Mouse (Mus musculus): Measurements from ENCODE around the gene Tmem53. TPM values are rescaled to one million over a fixed set of nuclear protein-coding genes. Genes with fewer than 3 reads are reported as not detected.

Gene Tmem53
- total and polyA plus RNA-seq, 3 experiments = 0.65 to 1.3 TPM; not detected in 1

DNA sequence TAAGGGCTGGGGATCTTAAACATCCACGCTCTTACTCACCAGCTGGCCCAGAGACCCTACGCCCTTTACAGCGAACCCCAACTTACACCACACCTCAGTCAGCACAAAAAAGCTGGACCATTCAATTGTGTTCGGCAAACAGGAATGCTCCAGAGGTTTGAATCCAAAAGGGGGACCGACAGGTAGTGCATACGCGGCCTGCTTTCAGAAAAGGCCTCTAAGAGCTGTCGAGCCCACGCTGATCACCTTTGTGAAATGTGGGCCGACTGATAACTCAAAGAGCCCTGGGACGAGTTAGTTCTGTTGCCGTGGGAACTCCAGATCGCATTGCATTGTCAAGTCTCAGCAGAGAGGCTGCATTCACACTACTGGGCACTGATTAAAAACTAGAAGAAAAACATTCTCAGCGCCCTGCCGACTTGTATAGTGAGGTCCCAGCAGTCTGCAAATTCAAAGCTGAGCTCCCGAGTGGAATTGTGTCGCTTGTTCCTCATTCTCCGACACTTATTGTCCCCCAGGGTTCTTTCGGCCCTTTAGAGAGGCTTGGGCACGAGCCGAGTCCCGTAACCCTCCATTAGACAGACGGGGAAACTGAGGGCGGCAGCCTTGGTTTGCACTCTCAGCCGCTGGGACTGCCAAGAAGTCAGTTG is 36.7 kb downstream of the Tmem53 start:
- Histone ChIP-seq H3K4me1 (ENCODE audit: control insufficient read depth in 1 of 2, insufficient read depth in 2 of 2, low read length in 2 of 2) (peaks cover 3 to 14% of the 10 kb centered on the region in 2 experiments), H3K27ac (ENCODE audit: control insufficient read depth, low read depth, low read length) (peak overlapping the region; percentile 75), H3K36me3 (ENCODE audit: control insufficient read depth in 1 of 2, insufficient read depth in 2 of 2, low read length in 2 of 2) (peaks cover 2 to 6% of the 10 kb centered on the region in 2 experiments; a peak in 2 of 4 replicates), H3K4me3 (ENCODE audit: control insufficient read depth in 1 of 2, insufficient read depth in 1 of 2, low read depth in 2 of 2, low read length in 2 of 2) (peak overlapping the region; percentile 89 to 93), H3K9me3 (replicated peaks; ENCODE audit: insufficient read depth, low read length) (no peaks in the 10 kb centered on the region), H3K27me3 (ENCODE audit: control insufficient read depth in 1 of 2, insufficient read depth in 2 of 2, low read length in 2 of 2) (no peaks in the 10 kb centered on the region), H3K79me2 (ENCODE audit: control insufficient read depth, insufficient read depth, low read length, poor library complexity) (peaks cover 18% of the 10 kb centered on the region), H3K9ac (ENCODE audit: control insufficient read depth, low read depth, low read length, poor library complexity, severe bottlenecking) (peak overlapping the region; percentile 90)
- no peak for TF ChIP-seq CHD2 (IDR thresholded peaks at IDR 0.05; ENCODE audit: low read length)
- TF ChIP-seq ZKSCAN1 (IDR thresholded peaks at IDR 0.05; ENCODE audit: low read depth, low read length) = no peak
- 0 out of 2 replicates have a peak, but pooled peaks have one; percentile 36 for TF ChIP-seq ZMIZ1 (IDR thresholded peaks at IDR 0.05; ENCODE audit: low read depth, low read length)
- TF ChIP-seq ZNF384 (IDR thresholded peaks at IDR 0.05; ENCODE audit: low read depth, low read length) = no peak
- TF ChIP-seq BHLHE40 (IDR thresholded peaks at IDR 0.05; ENCODE audit: borderline replicate concordance, low read depth, low read length) = no peak
- 0 out of 2 replicates have a peak, but pooled peaks have one; percentile 21 for TF ChIP-seq CHD1 (IDR thresholded peaks at IDR 0.05; ENCODE audit: low read depth, low read length)
- peak; percentile 14; the same call in 1 of the 2 replicates for TF ChIP-seq TAL1 (IDR thresholded peaks at IDR 0.05; ENCODE audit: low read length)
- TF ChIP-seq HCFC1 (IDR thresholded peaks at IDR 0.05; ENCODE audit: low read depth, low read length) = 0 out of 2 replicates have a peak, but pooled peaks have one; percentile 17
- TF ChIP-seq SIN3A (IDR thresholded peaks at IDR 0.05; ENCODE audit: low read length) = peak; percentile 42
- peak; percentile 73 for DNase-seq (ENCODE audit: low read depth, low spot score)

DNA sequence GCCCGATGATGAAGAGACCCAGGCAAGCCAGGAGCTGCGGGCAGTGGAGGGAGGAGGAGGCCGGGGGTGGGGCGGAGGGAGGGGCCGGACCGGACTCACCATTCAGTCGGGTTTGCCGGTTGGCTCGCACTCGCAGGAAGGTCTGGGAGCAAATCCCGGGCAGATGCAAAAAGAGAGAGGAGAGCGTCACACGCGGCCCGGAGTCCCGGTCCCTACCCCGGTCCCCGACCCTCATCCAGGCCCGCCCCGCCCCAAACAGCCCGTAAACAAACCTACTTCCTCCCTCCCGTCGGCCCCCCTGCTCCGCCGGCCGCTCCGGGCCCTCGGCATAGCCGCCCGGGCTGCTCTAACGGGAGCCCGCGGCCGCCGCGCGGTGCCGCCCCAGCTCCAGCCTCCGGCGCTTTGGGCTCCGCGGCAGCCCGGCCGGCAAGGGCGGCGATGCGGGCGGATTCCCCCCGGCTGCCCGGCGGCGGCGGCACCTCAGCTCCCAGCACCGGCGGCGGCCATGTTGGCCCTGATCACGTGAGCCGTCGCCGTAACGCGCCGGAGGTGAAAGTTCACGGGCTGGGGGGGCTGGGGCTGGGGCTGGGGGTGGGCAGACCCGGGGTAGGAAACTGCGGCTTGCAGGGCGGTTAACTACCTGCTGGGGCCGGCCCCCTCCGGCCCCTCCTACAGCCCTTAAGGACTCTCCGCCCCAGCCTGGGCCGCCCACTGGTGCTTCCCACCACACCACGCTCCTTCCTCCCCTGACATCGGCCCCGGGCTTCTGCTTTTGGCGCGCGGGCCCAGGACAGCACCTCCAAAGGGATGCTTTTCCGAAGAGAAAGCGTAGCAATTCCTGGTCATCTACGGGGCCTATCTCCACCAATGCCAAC is 37.4 kb downstream of the Tmem53 start:
- DNase-seq (ENCODE audit: low read depth, low spot score) = peak; percentile 93
- peak overlapping the region; percentile 76 for H3K27ac ChIP-seq (ENCODE audit: control insufficient read depth, low read depth, low read length)
- peak overlapping the region; percentile 90 for H3K9ac ChIP-seq (ENCODE audit: control insufficient read depth, low read depth, low read length, poor library complexity, severe bottlenecking)
- H3K4me3 ChIP-seq (ENCODE audit: control insufficient read depth in 1 of 2, insufficient read depth in 1 of 2, low read depth in 2 of 2, low read length in 2 of 2) = peak overlapping the region; percentile 89 to 93
- peaks cover 3 to 14% of the 10 kb centered on the region in 2 experiments for H3K4me1 ChIP-seq (ENCODE audit: control insufficient read depth in 1 of 2, insufficient read depth in 2 of 2, low read length in 2 of 2)
- peaks cover 2 to 6% of the 10 kb centered on the region in 2 experiments; a peak in 2 of 4 replicates for H3K36me3 ChIP-seq (ENCODE audit: control insufficient read depth in 1 of 2, insufficient read depth in 2 of 2, low read length in 2 of 2)
- no peaks in the 10 kb centered on the region for H3K9me3 ChIP-seq (replicated peaks; ENCODE audit: insufficient read depth, low read length)
- H3K27me3 ChIP-seq (ENCODE audit: control insufficient read depth in 1 of 2, insufficient read depth in 2 of 2, low read length in 2 of 2) = no peaks in the 10 kb centered on the region
- peak in 1 of 2 experiments; percentile 66; a peak in 2 of 4 replicates for TF ChIP-seq USF2 (IDR thresholded peaks at IDR 0.05; ENCODE audit: borderline replicate concordance in 1 of 2, insufficient read depth in 1 of 2, low read depth in 1 of 2, low read length in 2 of 2)
- TF ChIP-seq KAT2A (conservative IDR thresholded peaks at IDR 0.05; ENCODE audit: low read depth, low read length) = no peak
- TF ChIP-seq SMC3 (IDR thresholded peaks at IDR 0.05; ENCODE audit: low read depth, low read length) = no peak
- no peak for TF ChIP-seq MEF2A (IDR thresholded peaks at IDR 0.05; ENCODE audit: extremely low read depth, insufficient replicate concordance, low read depth, low read length, poor library complexity, severe bottlenecking)
- TF ChIP-seq NELFE (IDR thresholded peaks at IDR 0.05; ENCODE audit: low read depth, low read length) = peak; percentile 65
- TF ChIP-seq TBP (IDR thresholded peaks at IDR 0.05; ENCODE audit: low read depth, low read length) = peak; percentile 41; the same call in 1 of the 2 replicates
- TF ChIP-seq SIN3A (IDR thresholded peaks at IDR 0.05; ENCODE audit: low read length) = peak; percentile 3
- 0 out of 2 replicates have a peak, but pooled peaks have one; percentile 24 for TF ChIP-seq TCF12 (IDR thresholded peaks at IDR 0.05; ENCODE audit: low read depth, low read length)
- no peak for TF ChIP-seq ZC3H11A (IDR thresholded peaks at IDR 0.05; ENCODE audit: low read depth, low read length)
- peak; percentile 37; the same call in 1 of the 2 replicates for TF ChIP-seq ELF1 (IDR thresholded peaks at IDR 0.05; ENCODE audit: low read depth, low read length)
- TF ChIP-seq MXI1 (IDR thresholded peaks at IDR 0.05; ENCODE audit: low read depth, low read length) = peak; percentile 73
- 0 out of 2 replicates have a peak, but pooled peaks have one; percentile 70 for TF ChIP-seq MAX (IDR thresholded peaks at IDR 0.05; ENCODE audit: low read length)
- TF ChIP-seq CHD1 (IDR thresholded peaks at IDR 0.05; ENCODE audit: low read depth, low read length) = no peak
- peak; percentile 74; the same call in 1 of the 2 replicates for TF ChIP-seq BHLHE40 (IDR thresholded peaks at IDR 0.05; ENCODE audit: borderline replicate concordance, low read depth, low read length)
- peak; percentile 92 for TF ChIP-seq USF1 (IDR thresholded peaks at IDR 0.05; ENCODE audit: low read depth, low read length)
- TF ChIP-seq POLR2A (IDR thresholded peaks at IDR 0.05; ENCODE audit: control insufficient read depth in 1 of 2, insufficient read depth in 1 of 2, low read depth in 1 of 2, low read length in 2 of 2, poor library complexity in 1 of 2) = peak; percentile 70 to 74
- TF ChIP-seq GABPA (IDR thresholded peaks at IDR 0.05; ENCODE audit: low read depth, low read length) = no peak
- TF ChIP-seq ZKSCAN1 (IDR thresholded peaks at IDR 0.05; ENCODE audit: low read depth, low read length) = no peak
- no peak for TF ChIP-seq POLR2AphosphoS5 (IDR thresholded peaks at IDR 0.05; ENCODE audit: borderline replicate concordance, low read depth, low read length)
- TF ChIP-seq EP300 (IDR thresholded peaks at IDR 0.05; ENCODE audit: low read depth in 1 of 2, low read length in 2 of 2) = no peak
- TF ChIP-seq HCFC1 (IDR thresholded peaks at IDR 0.05; ENCODE audit: low read depth, low read length) = peak; percentile 79
- peak; percentile 55; the same call in 1 of the 2 replicates for TF ChIP-seq MAZ (IDR thresholded peaks at IDR 0.05; ENCODE audit: low read depth, low read length)
- peaks cover 18% of the 10 kb centered on the region for H3K79me2 ChIP-seq (ENCODE audit: control insufficient read depth, insufficient read depth, low read length, poor library complexity)
